Mouse (Mus musculus) midbrain, embryonic 10.5 days (tissue): ENCODE results near the gene Aamdc. TPM values are rescaled to one million over a fixed set of nuclear protein-coding genes. Genes with fewer than 3 reads are reported as not detected.

Experiments
- DNase-seq: peaks from one replicate; pipeline ENCODE4 v3.0.0-alpha.2; 2017; ENCODE audit warnings: low spot score
- H3K27ac ChIP-seq: fragments of 300-500 bp; sonication (generic); replicated peaks from 2 replicates; pipeline ENCODE4 v1.5.1; 2016; ENCODE audit warnings: mild to moderate bottlenecking
- H3K27me3 ChIP-seq: fragments of 300-500 bp; sonication (generic); 2 replicates; pipeline ENCODE4 v1.6.1; 2016; ENCODE audit warnings: low read depth, mild to moderate bottlenecking; ENCODE audit not compliant: poor library complexity, severe bottlenecking
- H3K36me3 ChIP-seq: fragments of 300-500 bp; sonication (generic); 2 replicates; pipeline ENCODE4 v1.6.1; 2016; ENCODE audit warnings: mild to moderate bottlenecking, moderate library complexity
- H3K4me1 ChIP-seq: fragments of 300-500 bp; sonication (generic); 2 replicates; pipeline ENCODE4 v1.6.1; 2016
- H3K4me3 ChIP-seq: fragments of 300-500 bp; sonication (generic); 2 replicates; pipeline ENCODE4 v1.5.1; 2016; ENCODE audit warnings: mild to moderate bottlenecking, moderate library complexity
- H3K9me3 ChIP-seq: fragments of 300-500 bp; sonication (generic); replicated peaks from 2 replicates; pipeline ENCODE4 v1.6.1; 2016; ENCODE audit warnings: mild to moderate bottlenecking
- whole genome bisulfite sequencing: fragments of 180-500 bp; shearing (Covaris S2); methylation state at CpG from one replicate; pipeline ENCODE4 v1.1.7; 2016; 5-methylcytosine and 5-hydroxymethylcytosine counted together
- polyA plus RNA-seq: library from polyadenylated mRNA; unstranded; fragments of >200 nt; fragmentation: Nextera tagmentation; extraction: Ambion mirVana; gene quantifications from 2 replicates; pipeline ENCODE4 v1.2.1, GENCODE M21; 2016

The Aamdc gene
- polyA plus RNA-seq: 36.7 and 38.0 TPM in 2 replicates

- WGBS: under 1% methylated on average over 51 of the region's 68 CpGs
- Histone ChIP-seq H3K27ac (peak within 1 kb of the TSS; percentile 97), H3K27me3 (no peaks in the 10 kb centered on the region), H3K9me3 (no peaks in the 10 kb centered on the region), H3K4me3 (peak within 1 kb of the TSS; percentile 72), H3K4me1 (peaks cover 16% of the 10 kb centered on the region), H3K36me3 (no peaks in the 10 kb centered on the region)
- DNase-seq: peak; percentile 97
These were observed at the start of gene Aamdc, which contains the start of gene Rsf1 for GRCm38 (mm10) chr7:97579067-97579975. Aamdc (minus strand) TSS chr7:97579497. Rsf1 (plus strand) TSS chr7:97579889.

- Histone ChIP-seq H3K27me3 (no peaks in the 10 kb centered on the region), H3K4me3 (no peak overlapping the region), H3K27ac (no peak overlapping the region), H3K36me3 (peaks cover 19% of the 10 kb centered on the region), H3K4me1 (0 out of 2 replicates have a peak, but pooled peaks cover 3% of the 10 kb centered on the region), H3K9me3 (no peaks in the 10 kb centered on the region)
- DNase-seq: no peak
These were observed 44.1 kb upstream of the Aamdc start for GRCm38 (mm10) chr7:97623402-97623801.

- no peak overlapping the region for H3K27ac ChIP-seq
- H3K36me3 ChIP-seq: peaks cover 26% of the 10 kb centered on the region
- H3K27me3 ChIP-seq: no peaks in the 10 kb centered on the region
- whole genome bisulfite sequencing: 88% methylated on average over 1 of the region's 1 CpGs
- no peaks in the 10 kb centered on the region for H3K9me3 ChIP-seq
- no peak for DNase-seq
- H3K4me1 ChIP-seq: 0 out of 2 replicates have a peak, but pooled peaks cover 3% of the 10 kb centered on the region
- no peak overlapping the region for H3K4me3 ChIP-seq
These were observed 43.4 kb upstream of the Aamdc start for GRCm38 (mm10) chr7:97622676-97623075.

- 93% methylated on average over 5 of the region's 5 CpGs for WGBS
- Histone ChIP-seq H3K4me1 (0 out of 2 replicates have a peak, but pooled peaks cover 3% of the 10 kb centered on the region), H3K4me3 (no peak overlapping the region), H3K36me3 (peaks cover 34% of the 10 kb centered on the region), H3K9me3 (no peaks in the 10 kb centered on the region), H3K27me3 (no peaks in the 10 kb centered on the region), H3K27ac (no peak overlapping the region)
- no peak for DNase-seq
These were observed 42.0 kb upstream of the Aamdc start for GRCm38 (mm10) chr7:97621346-97621745.

- H3K4me3 ChIP-seq: no peak overlapping the region
- H3K9me3 ChIP-seq: no peaks in the 10 kb centered on the region; the same call in 1 of the 2 replicates
- no peaks in the 10 kb centered on the region for H3K4me1 ChIP-seq
- H3K36me3 ChIP-seq: peaks cover 21% of the 10 kb centered on the region
- no peak for DNase-seq
- no peaks in the 10 kb centered on the region for H3K27me3 ChIP-seq
- WGBS: 90% methylated on average over 2 of the region's 2 CpGs
- H3K27ac ChIP-seq: no peak overlapping the region
These were observed 19.3 kb upstream of the Aamdc start for GRCm38 (mm10) chr7:97598548-97598947.

- H3K27me3 ChIP-seq: no peaks in the 10 kb centered on the region
- peaks cover 37% of the 10 kb centered on the region for H3K36me3 ChIP-seq
- DNase-seq: no peak
- no peak overlapping the region for H3K4me3 ChIP-seq
- no peaks in the 10 kb centered on the region; the same call in 1 of the 2 replicates for H3K9me3 ChIP-seq
- H3K4me1 ChIP-seq: peaks cover 21% of the 10 kb centered on the region; the same call in 1 of the 2 replicates
- 93% methylated on average over 2 of the region's 2 CpGs for WGBS
- H3K27ac ChIP-seq: no peak overlapping the region
These were observed 14.2 kb upstream of the Aamdc start for GRCm38 (mm10) chr7:97593535-97593934.

- 94% methylated on average over 4 of the region's 4 CpGs for WGBS
- Histone ChIP-seq H3K27me3 (no peaks in the 10 kb centered on the region), H3K27ac (no peak overlapping the region), H3K36me3 (peaks cover 37% of the 10 kb centered on the region), H3K4me3 (no peak overlapping the region), H3K4me1 (peaks cover 21% of the 10 kb centered on the region; the same call in 1 of the 2 replicates), H3K9me3 (no peaks in the 10 kb centered on the region; the same call in 1 of the 2 replicates)
- DNase-seq: no peak
These were observed 13.1 kb upstream of the Aamdc start for GRCm38 (mm10) chr7:97592396-97592795.

GRCm38 (mm10) chr7:97591336-97591735 is 12.0 kb upstream of the Aamdc start:
- peaks cover 37% of the 10 kb centered on the region for H3K36me3 ChIP-seq
- 83% methylated on average over 6 of the region's 6 CpGs for WGBS
- H3K27me3 ChIP-seq: no peaks in the 10 kb centered on the region
- H3K4me1 ChIP-seq: peaks cover 21% of the 10 kb centered on the region; the same call in 1 of the 2 replicates
- DNase-seq: no peak
- H3K9me3 ChIP-seq: no peaks in the 10 kb centered on the region; the same call in 1 of the 2 replicates
- 0 out of 2 replicates have a peak overlapping the region, but pooled peaks have one; percentile 13 for H3K27ac ChIP-seq
- H3K4me3 ChIP-seq: no peak overlapping the region

- Histone ChIP-seq H3K27ac (no peak overlapping the region), H3K4me3 (no peak overlapping the region), H3K9me3 (no peaks in the 10 kb centered on the region; the same call in 1 of the 2 replicates), H3K27me3 (no peaks in the 10 kb centered on the region), H3K4me1 (peaks cover 21% of the 10 kb centered on the region; the same call in 1 of the 2 replicates), H3K36me3 (peaks cover 37% of the 10 kb centered on the region)
- WGBS: 61% methylated on average over 3 of the region's 3 CpGs
- no peak for DNase-seq
These were observed 11.2 kb upstream of the Aamdc start for GRCm38 (mm10) chr7:97590488-97590887.

- Histone ChIP-seq H3K4me3 (no peak overlapping the region), H3K9me3 (no peaks in the 10 kb centered on the region), H3K4me1 (peaks cover 21% of the 10 kb centered on the region; the same call in 1 of the 2 replicates), H3K27me3 (no peaks in the 10 kb centered on the region), H3K36me3 (peaks cover 30% of the 10 kb centered on the region), H3K27ac (no peak overlapping the region)
- WGBS: 72% methylated on average over 5 of the region's 5 CpGs
- no peak for DNase-seq
These were observed 9.2 kb upstream of the Aamdc start for GRCm38 (mm10) chr7:97588506-97588905.

GRCm38 (mm10) chr7:97580843-97581214 is 1.5 kb upstream of the Aamdc start:
- H3K9me3 ChIP-seq: no peaks in the 10 kb centered on the region
- peak; percentile 85 for DNase-seq
- peak overlapping the region; percentile 97 for H3K27ac ChIP-seq
- under 1% methylated on average over 11 of the region's 11 CpGs for WGBS
- H3K4me3 ChIP-seq: peak overlapping the region; percentile 72
- H3K4me1 ChIP-seq: peaks cover 16% of the 10 kb centered on the region
- H3K27me3 ChIP-seq: no peaks in the 10 kb centered on the region
- H3K36me3 ChIP-seq: no peaks in the 10 kb centered on the region

GRCm38 (mm10) chr7:97579976-97580842 is 912 bp upstream of the Aamdc start:
- DNase-seq: peak; percentile 62
- Histone ChIP-seq H3K4me1 (peaks cover 16% of the 10 kb centered on the region), H3K36me3 (no peaks in the 10 kb centered on the region), H3K27me3 (no peaks in the 10 kb centered on the region), H3K4me3 (peak overlapping the region; percentile 72), H3K9me3 (no peaks in the 10 kb centered on the region), H3K27ac (peak overlapping the region; percentile 97)
- under 1% methylated on average over 60 of the region's 65 CpGs for WGBS
